Comparison of ENCODE assay signal across 22 mouse cellular contexts in genomic region chr14:29163998-29164652, GRCm38 (mm10).
DNase-seq lines count a peak whose midpoint lies in the region; ATAC-seq lines count a peak whose summit lies in the region.
"Had no signal": no experiment of that assay in that cellular context is flagged by ENCODE, and none has a peak within 500 bp of the region (broad histone marks: within the 10 kb centered on the region; RNA-seq: fewer than 3 reads in every experiment).

No protein-coding gene starts in this region.

- H3K4me1 ChIP-seq in hindbrain, embryonic 13.5 days (replicated peaks), result peaks cover 13% of the 10 kb centered on the region
- H3K4me1 ChIP-seq in hindbrain, embryonic 10.5 days (replicated peaks), result no peaks in the 10 kb centered on the region
- H3K4me1 ChIP-seq in neural tube, embryonic 13.5 days (replicated peaks), result peaks cover 24% of the 10 kb centered on the region
- peaks cover 14% of the 10 kb centered on the region for H3K4me1 ChIP-seq in limb, embryonic 11.5 days (ENCODE audit: control insufficient read depth, insufficient read depth, low read length)
- H3K4me1 ChIP-seq: intestine, embryonic 15.5 days; liver, embryonic 12.5 days had no signal

- 0 out of 2 replicates have a peak overlapping the region, but pooled peaks have one; percentile 1 for H3K27ac ChIP-seq in hindbrain, embryonic 13.5 days
- no peak overlapping the region for H3K27ac ChIP-seq in hindbrain, embryonic 10.5 days
- H3K27ac ChIP-seq in neural tube, embryonic 13.5 days (replicated peaks), result peak overlapping the region; percentile 9; the same call in 1 of the 2 replicates
- no peak overlapping the region for H3K27ac ChIP-seq in limb, embryonic 11.5 days (replicated peaks; ENCODE audit: low read depth, low read length)
- H3K27ac ChIP-seq: embryonic facial prominence, embryonic 13.5 days; intestine, embryonic 15.5 days; limb, embryonic 12.5 days; liver, embryonic 12.5 days had no signal

- H3K36me3 ChIP-seq in hindbrain, embryonic 13.5 days, result no peaks in the 10 kb centered on the region
- H3K36me3 ChIP-seq in hindbrain, embryonic 10.5 days, result no peaks in the 10 kb centered on the region
- no peaks in the 10 kb centered on the region for H3K36me3 ChIP-seq in neural tube, embryonic 13.5 days
- no peaks in the 10 kb centered on the region for H3K36me3 ChIP-seq in limb, embryonic 11.5 days (ENCODE audit: control insufficient read depth, insufficient read depth, low read length)
- H3K36me3 ChIP-seq: embryonic facial prominence, embryonic 13.5 days; intestine, embryonic 15.5 days; limb, embryonic 12.5 days; liver, embryonic 12.5 days had no signal

- no peaks in the 10 kb centered on the region for H3K27me3 ChIP-seq in hindbrain, embryonic 13.5 days
- no peaks in the 10 kb centered on the region for H3K27me3 ChIP-seq in hindbrain, embryonic 10.5 days (ENCODE audit: insufficient read depth, poor library complexity, severe bottlenecking)
- H3K27me3 ChIP-seq in neural tube, embryonic 13.5 days, result 0 out of 2 replicates have a peak, but pooled peaks cover 2% of the 10 kb centered on the region
- H3K27me3 ChIP-seq in limb, embryonic 11.5 days (ENCODE audit: control insufficient read depth, insufficient read depth, low read length), result no peaks in the 10 kb centered on the region
- H3K27me3 ChIP-seq: embryonic facial prominence, embryonic 13.5 days; intestine, embryonic 15.5 days; limb, embryonic 12.5 days; liver, embryonic 12.5 days had no signal

- ATAC-seq in hindbrain, embryonic 13.5 days (ENCODE audit: low FRiP score), result no peak
- ATAC-seq in neural tube, embryonic 13.5 days (ENCODE audit: low read depth), result peak; percentile 71
- no peak for ATAC-seq in limb, embryonic 11.5 days (ENCODE audit: insufficient number of reproducible peaks, low FRiP score, low TSS enrichment, low read depth)
- ATAC-seq: intestine, embryonic 15.5 days; liver, embryonic 12.5 days had no signal

- no peak overlapping the region for H3K4me2 ChIP-seq in hindbrain, embryonic 13.5 days
- no peak overlapping the region for H3K4me2 ChIP-seq in neural tube, embryonic 13.5 days
- no peak overlapping the region for H3K4me2 ChIP-seq in limb, embryonic 11.5 days (ENCODE audit: low read depth, severe bottlenecking)
- H3K4me2 ChIP-seq: embryonic facial prominence, embryonic 13.5 days; heart, embryonic 11.5 days; intestine, embryonic 15.5 days; limb, embryonic 12.5 days; liver, embryonic 12.5 days had no signal

- no peak overlapping the region for H3K9ac ChIP-seq in hindbrain, embryonic 13.5 days
- H3K9ac ChIP-seq in neural tube, embryonic 13.5 days, result no peak overlapping the region
- H3K9ac ChIP-seq in limb, embryonic 11.5 days (ENCODE audit: low read length), result no peak overlapping the region
- H3K9ac ChIP-seq: embryonic facial prominence, embryonic 13.5 days; intestine, embryonic 15.5 days; limb, embryonic 12.5 days; liver, embryonic 12.5 days had no signal

- H3K9me3 ChIP-seq in hindbrain, embryonic 13.5 days, result no peaks in the 10 kb centered on the region
- 0 out of 2 replicates have a peak, but pooled peaks cover under 1% of the 10 kb centered on the region for H3K9me3 ChIP-seq in hindbrain, embryonic 10.5 days
- H3K9me3 ChIP-seq in neural tube, embryonic 13.5 days, result peaks cover under 1% of the 10 kb centered on the region; the same call in 1 of the 2 replicates
- H3K9me3 ChIP-seq in limb, embryonic 11.5 days (ENCODE audit: control insufficient read depth, low read length), result no peaks in the 10 kb centered on the region
- H3K9me3 ChIP-seq: embryonic facial prominence, embryonic 13.5 days; intestine, embryonic 15.5 days; limb, embryonic 12.5 days; liver, embryonic 12.5 days had no signal

- 48% methylated on average over 4 of the region's 4 CpGs for WGBS in hindbrain, embryonic 13.5 days
- 79% methylated on average over 4 of the region's 4 CpGs for WGBS in hindbrain, embryonic 10.5 days
- 17% methylated on average over 4 of the region's 4 CpGs for WGBS in neural tube, embryonic 13.5 days
- WGBS in limb, embryonic 11.5 days, result 12% methylated on average over 4 of the region's 4 CpGs

- no peak for DNase-seq in hindbrain, embryonic 10.5 days (ENCODE audit: low spot score)
- DNase-seq in neural tube, embryonic 10.5 days (ENCODE audit: extremely low spot score, low spot score), result no peak
- peak; percentile 33 for DNase-seq in limb, embryonic 11.5 days (ENCODE audit: low spot score)
- DNase-seq in thymus, postnatal 36 days, result no peak
- no peak for DNase-seq in cerebellum, postnatal 36 days
- DNase-seq: adrenal gland, adult 2 months; cerebellum, adult 11 months; heart, postnatal 10 days; kidney, adult 9 months; kidney, postnatal 4 days; layer of hippocampus, adult 9-11 months; lung, adult 2 months; right cerebral cortex, adult 18-20 months; thymus, postnatal 14 days had no signal

- no peak overlapping the region for H3K4me3 ChIP-seq in hindbrain, embryonic 13.5 days
- H3K4me3 ChIP-seq in hindbrain, embryonic 10.5 days, result no peak overlapping the region
- no peak overlapping the region for H3K4me3 ChIP-seq in neural tube, embryonic 13.5 days
- no peak overlapping the region for H3K4me3 ChIP-seq in limb, embryonic 11.5 days (ENCODE audit: low read depth, low read length)
- H3K4me3 ChIP-seq: embryonic facial prominence, embryonic 13.5 days; intestine, embryonic 15.5 days; limb, embryonic 12.5 days; liver, embryonic 12.5 days; myocyte had no signal

Comparison
In these comparisons a context has a peak if more than half of its experiments do, and no peak if none do; other contexts are left out.
1. H3K27ac ChIP-seq: peak in hindbrain, embryonic 13.5 days (single experiment) and neural tube, embryonic 13.5 days (single experiment); none in hindbrain, embryonic 10.5 days (single experiment) and limb, embryonic 11.5 days (single experiment).